Mouse (Mus musculus) lung, embryonic 16.5 days (tissue): ENCODE data around the gene Slc4a4. TPM values are rescaled to one million over a fixed set of nuclear protein-coding genes. Genes with fewer than 3 reads are reported as not detected.

Experiments used
- ATAC-seq: fragments of 200-750 bp; cut with Nextera tagmentation; 2 replicates; pipeline ENCODE4 v1.8.0; 2017; ENCODE audit warnings: low read depth, mild to moderate bottlenecking, moderate library complexity
- H3K27ac ChIP-seq: fragments of 300-500 bp; sonication (generic); 2 replicates; pipeline ENCODE4 v1.5.1; 2014; ENCODE audit warnings: mild to moderate bottlenecking, control low read depth, low read length
- H3K27me3 ChIP-seq: fragments of 300-500 bp; sonication (generic); 2 replicates; pipeline ENCODE4 v1.6.1; 2014; ENCODE audit warnings: low read depth, low read length, mixed read lengths; ENCODE audit not compliant: control insufficient read depth, insufficient read depth
- H3K36me3 ChIP-seq: fragments of 300-500 bp; sonication (generic); 2 replicates; pipeline ENCODE4 v1.6.1; 2014; ENCODE audit warnings: low read length; ENCODE audit not compliant: control insufficient read depth, insufficient read depth
- H3K4me1 ChIP-seq: fragments of 300-500 bp; sonication (generic); replicated peaks from 2 replicates; pipeline ENCODE4 v1.6.1; 2014; ENCODE audit warnings: low read length, mixed read lengths; ENCODE audit not compliant: control insufficient read depth, insufficient read depth
- H3K4me2 ChIP-seq: fragments of 300-500 bp; sonication (generic); 2 replicates; pipeline ENCODE4 v1.6.1; 2014; ENCODE audit warnings: low read depth, low read length, control low read depth
- H3K4me3 ChIP-seq: fragments of 300-500 bp; sonication (generic); 2 replicates; pipeline ENCODE4 v1.5.1; 2014; ENCODE audit warnings: mild to moderate bottlenecking, low read length, control low read depth
- H3K9ac ChIP-seq: fragments of 300-500 bp; sonication (generic); 2 replicates; pipeline ENCODE4 v1.6.1; 2014; ENCODE audit warnings: low read length, control low read depth
- H3K9me3 ChIP-seq: fragments of 300-500 bp; sonication (generic); 2 replicates; pipeline ENCODE4 v1.6.1; 2016; ENCODE audit warnings: low read length; ENCODE audit not compliant: control insufficient read depth
- WGBS: fragments of 180-500 bp; shearing (Covaris S2); extraction: QIAGEN DNeasy Blood & Tissue Kit; methylation state at CpG from one replicate; pipeline ENCODE4 v1.1.7; 2014; 5-methylcytosine and 5-hydroxymethylcytosine counted together
- polyA plus RNA-seq: library from polyadenylated mRNA; unstranded; fragments of >200 nt; fragmentation: Nextera tagmentation; extraction: Ambion mirVana; gene quantifications from 2 replicates; pipeline ENCODE4 v1.2.1, GENCODE M21; 2015

Slc4a4 gene
- polyA plus RNA-seq, 1 experiment from 2014 or later: 2.8 TPM

DNA sequence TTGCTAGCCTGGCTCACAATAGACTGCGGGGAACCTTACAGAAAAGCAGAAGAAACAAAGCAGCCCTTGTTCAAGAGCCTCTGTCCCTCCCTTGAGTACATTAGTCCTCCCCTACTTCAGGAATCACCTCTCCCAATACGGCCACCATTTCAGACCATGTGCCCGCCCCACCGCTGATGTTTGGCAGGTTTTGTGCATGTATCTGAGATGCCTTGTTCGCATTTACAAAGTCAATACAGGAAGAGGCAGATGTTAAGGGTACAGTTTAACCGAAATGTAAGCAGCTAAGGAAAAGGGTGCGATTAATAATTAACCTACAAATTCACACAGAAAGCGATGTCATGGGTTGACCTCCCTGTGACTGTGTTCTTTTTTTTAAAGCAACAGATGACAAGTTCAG, 331.6 kb downstream of the Slc4a4 start:
- no peak overlapping the region for H3K4me2 ChIP-seq
- H3K9me3 ChIP-seq: no peaks in the 10 kb centered on the region
- H3K27ac ChIP-seq: peak overlapping the region; percentile 78
- ATAC-seq: peak; percentile 74
- WGBS: 55% methylated on average over 8 of the region's 8 CpGs
- no peaks in the 10 kb centered on the region for H3K27me3 ChIP-seq
- H3K4me3 ChIP-seq: no peak overlapping the region
- H3K4me1 ChIP-seq: no peaks in the 10 kb centered on the region
- H3K9ac ChIP-seq: no peak overlapping the region
- 0 out of 2 replicates have a peak, but pooled peaks cover 4% of the 10 kb centered on the region for H3K36me3 ChIP-seq

DNA sequence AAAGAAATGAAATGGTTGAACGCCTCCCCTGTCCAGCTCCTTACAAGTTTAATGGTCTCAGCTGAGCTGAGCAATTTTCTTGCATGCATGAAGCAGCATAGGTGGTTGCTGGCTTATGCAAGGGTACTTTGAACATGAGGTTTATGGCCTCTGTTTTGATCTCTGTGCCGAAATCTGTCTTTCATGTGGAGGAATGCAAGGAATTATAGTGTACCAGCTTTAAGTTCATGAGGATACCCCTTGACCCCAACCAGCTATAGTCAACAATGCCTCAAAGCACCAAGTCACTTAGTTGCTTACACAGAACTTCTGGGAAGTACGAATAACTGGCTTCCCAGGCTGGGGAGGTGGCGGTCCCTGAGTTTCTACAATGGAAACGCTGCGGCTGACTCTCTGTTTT, 332.1 kb downstream of the Slc4a4 start:
- H3K9ac ChIP-seq: no peak overlapping the region
- no peaks in the 10 kb centered on the region; the same call in 1 of the 2 replicates for H3K4me1 ChIP-seq
- H3K4me3 ChIP-seq: no peak overlapping the region
- H3K36me3 ChIP-seq: 0 out of 2 replicates have a peak, but pooled peaks cover 4% of the 10 kb centered on the region
- no peaks in the 10 kb centered on the region for H3K9me3 ChIP-seq
- H3K4me2 ChIP-seq: no peak overlapping the region
- peak overlapping the region; percentile 78 for H3K27ac ChIP-seq
- WGBS: 44% methylated on average over 6 of the region's 6 CpGs
- peak; percentile 12; the same call in 1 of the 2 replicates for ATAC-seq
- no peaks in the 10 kb centered on the region for H3K27me3 ChIP-seq

DNA sequence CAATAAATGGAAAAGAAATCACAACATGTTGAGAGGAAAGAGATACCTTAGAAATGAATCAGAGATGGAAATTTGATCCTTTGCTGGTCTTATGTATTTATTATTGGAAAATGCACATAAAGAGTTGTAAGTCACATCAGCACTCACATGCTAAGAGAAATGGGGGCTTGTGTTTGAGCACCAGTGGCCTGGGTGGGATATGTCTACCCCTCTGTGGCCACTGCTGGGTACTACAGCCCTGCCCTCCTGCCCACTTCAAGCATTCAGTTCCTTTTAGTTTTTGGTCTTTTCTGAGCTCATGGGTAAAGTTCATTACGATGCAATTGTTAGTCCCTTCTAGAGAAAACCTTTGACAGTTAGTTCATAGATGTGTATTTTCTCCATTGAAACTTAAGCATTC, 335.0 kb downstream of the Slc4a4 start:
- Histone ChIP-seq H3K36me3 (no peaks in the 10 kb centered on the region), H3K4me3 (no peak overlapping the region), H3K27me3 (no peaks in the 10 kb centered on the region), H3K4me1 (no peaks in the 10 kb centered on the region; the same call in 1 of the 2 replicates), H3K4me2 (no peak overlapping the region), H3K27ac (no peak overlapping the region), H3K9ac (no peak overlapping the region), H3K9me3 (no peaks in the 10 kb centered on the region)
- WGBS: 44% methylated on average over 1 of the region's 1 CpGs
- peak; percentile 64 for ATAC-seq

DNA sequence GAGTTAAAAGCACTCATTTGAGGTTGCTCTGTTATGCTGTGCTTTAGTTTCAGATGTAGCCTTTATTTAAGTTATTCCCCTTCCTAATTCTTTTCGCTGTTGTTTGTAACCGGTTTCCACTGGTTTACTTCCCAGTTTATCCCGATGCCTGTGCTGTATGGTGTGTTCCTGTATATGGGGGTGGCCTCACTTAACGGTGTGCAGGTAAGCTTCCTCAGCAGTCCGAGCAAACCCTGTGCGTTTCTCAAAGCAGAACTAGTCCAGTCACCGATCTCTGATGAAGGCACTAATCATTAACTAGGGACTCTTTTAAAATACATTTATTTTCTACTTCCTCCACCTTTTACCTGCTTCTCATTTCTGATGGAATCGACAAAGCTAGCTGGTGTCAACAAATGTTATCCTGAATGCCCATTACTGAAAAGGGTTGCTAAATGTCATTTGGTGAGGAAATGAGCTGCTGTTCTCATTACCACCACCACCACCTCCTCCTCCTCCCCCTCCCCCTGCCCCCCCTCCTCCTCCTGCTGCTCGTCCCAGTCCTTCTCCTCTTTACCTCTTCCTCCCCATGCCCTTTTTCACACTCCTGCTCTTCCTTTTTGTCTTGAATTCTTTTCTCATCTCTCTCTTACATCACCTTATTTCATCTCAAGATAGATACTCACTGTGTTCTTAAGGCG, 336.6 kb downstream of the Slc4a4 start:
- H3K27me3 ChIP-seq: no peaks in the 10 kb centered on the region
- H3K36me3 ChIP-seq: no peaks in the 10 kb centered on the region
- H3K9ac ChIP-seq: no peak overlapping the region
- no peak; the same call in 1 of the 2 replicates for ATAC-seq
- 49% methylated on average over 10 of the region's 10 CpGs for WGBS
- H3K9me3 ChIP-seq: no peaks in the 10 kb centered on the region
- H3K27ac ChIP-seq: no peak overlapping the region
- no peaks in the 10 kb centered on the region; the same call in 1 of the 2 replicates for H3K4me1 ChIP-seq
- no peak overlapping the region for H3K4me2 ChIP-seq
- no peak overlapping the region for H3K4me3 ChIP-seq

DNA sequence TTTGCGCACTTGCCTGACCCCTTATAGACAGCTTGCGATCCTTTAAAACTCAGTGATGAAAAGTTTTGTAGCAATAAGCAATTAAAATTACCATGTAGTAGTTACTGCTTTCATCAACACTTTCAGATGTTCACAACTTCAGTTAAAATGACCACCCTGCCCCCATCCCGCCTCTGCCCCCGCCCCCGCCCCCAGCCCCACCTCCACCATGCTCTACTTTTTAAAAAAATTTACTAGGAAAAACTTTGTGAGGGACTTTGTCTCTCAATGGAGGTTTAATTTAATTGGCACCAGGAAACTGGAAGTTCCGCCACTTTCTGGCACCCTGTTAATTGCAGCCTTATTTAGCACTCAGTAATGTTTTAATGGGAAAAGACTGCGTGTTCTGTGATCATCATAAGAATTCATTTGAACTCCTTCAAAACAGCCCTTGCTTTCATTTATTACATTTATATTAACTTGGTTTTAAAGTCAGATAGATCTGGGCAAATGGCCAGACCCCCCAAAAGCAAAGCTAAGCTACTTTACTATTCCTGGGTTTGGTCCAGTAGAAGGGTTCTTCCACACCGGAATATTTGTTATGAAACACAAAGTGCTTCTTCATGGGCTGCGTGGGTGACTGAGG, 337.2 kb downstream of the Slc4a4 start:
- Histone ChIP-seq H3K36me3 (no peaks in the 10 kb centered on the region), H3K27me3 (no peaks in the 10 kb centered on the region), H3K4me1 (no peaks in the 10 kb centered on the region; the same call in 1 of the 2 replicates), H3K27ac (no peak overlapping the region), H3K4me3 (no peak overlapping the region), H3K4me2 (no peak overlapping the region), H3K9me3 (no peaks in the 10 kb centered on the region), H3K9ac (no peak overlapping the region)
- WGBS: 55% methylated on average over 9 of the region's 9 CpGs
- no peak for ATAC-seq

DNA sequence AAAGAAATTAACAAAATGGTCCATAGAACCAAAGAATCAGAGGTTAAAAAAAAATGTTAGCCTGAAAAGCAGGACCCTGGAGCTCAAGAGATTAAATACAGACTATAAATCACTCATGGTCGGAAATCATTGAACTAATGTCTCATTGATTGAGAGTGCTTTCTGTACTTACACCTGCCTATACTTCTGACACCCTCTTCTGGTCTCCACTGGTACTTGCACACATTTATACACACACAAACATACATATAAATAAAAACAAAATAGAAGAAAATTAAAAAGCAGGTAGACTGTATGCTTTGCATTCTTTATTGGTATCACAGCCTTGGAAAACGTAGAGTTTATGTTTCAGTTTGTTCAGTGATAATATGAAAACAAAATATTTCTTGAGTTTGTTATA, 341.3 kb downstream of the Slc4a4 start:
- Histone ChIP-seq H3K4me1 (no peaks in the 10 kb centered on the region; the same call in 1 of the 2 replicates), H3K27me3 (no peaks in the 10 kb centered on the region), H3K9ac (no peak overlapping the region), H3K9me3 (no peaks in the 10 kb centered on the region), H3K36me3 (no peaks in the 10 kb centered on the region), H3K27ac (no peak overlapping the region), H3K4me2 (no peak overlapping the region), H3K4me3 (no peak overlapping the region)
- no peak for ATAC-seq
- WGBS: 78% methylated on average over 2 of the region's 2 CpGs

DNA sequence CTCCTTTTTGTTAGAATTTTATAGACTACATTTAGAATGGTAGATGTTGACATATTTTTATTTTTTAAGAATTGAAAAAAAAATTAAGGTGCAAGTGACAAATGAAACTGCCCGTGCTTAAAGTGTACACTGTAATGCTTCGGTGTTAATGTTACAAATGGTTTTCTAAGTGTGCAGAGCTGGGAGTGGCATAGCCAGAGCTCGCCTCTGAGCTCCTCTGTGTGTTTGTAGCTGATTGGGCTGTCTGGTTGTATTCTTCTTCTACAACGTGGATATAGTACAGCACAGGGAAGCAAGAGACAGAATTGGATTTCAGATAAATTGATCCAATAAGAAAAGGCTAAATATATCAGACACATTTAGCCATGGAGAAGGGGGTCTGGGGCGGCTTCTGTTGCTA, 343.0 kb downstream of the Slc4a4 start:
- H3K36me3 ChIP-seq: no peaks in the 10 kb centered on the region
- no peaks in the 10 kb centered on the region; the same call in 1 of the 2 replicates for H3K4me1 ChIP-seq
- no peak for ATAC-seq
- H3K27me3 ChIP-seq: no peaks in the 10 kb centered on the region
- no peaks in the 10 kb centered on the region for H3K9me3 ChIP-seq
- H3K27ac ChIP-seq: no peak overlapping the region
- H3K9ac ChIP-seq: no peak overlapping the region
- WGBS: 54% methylated on average over 5 of the region's 5 CpGs
- no peak overlapping the region for H3K4me3 ChIP-seq
- H3K4me2 ChIP-seq: no peak overlapping the region

DNA sequence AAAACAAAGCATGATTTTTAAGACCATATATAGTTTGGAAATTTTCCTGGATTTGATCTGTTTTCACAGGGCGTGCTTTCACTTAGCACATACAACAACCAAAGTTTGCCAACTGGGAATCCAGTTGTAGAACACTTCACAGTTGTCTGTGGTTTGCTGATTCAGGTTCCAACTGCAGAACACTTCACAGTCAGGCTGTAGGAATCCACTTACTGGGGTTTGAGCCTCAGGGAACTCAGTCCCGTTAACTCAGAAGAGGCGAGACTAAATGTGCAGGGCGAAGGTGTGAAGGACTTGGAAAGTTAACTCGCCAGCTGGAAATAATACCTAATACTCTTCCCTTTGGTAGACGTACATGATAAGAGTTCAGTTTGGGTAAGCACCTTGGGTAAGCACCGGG, 345.7 kb downstream of the Slc4a4 start:
- H3K27me3 ChIP-seq: no peaks in the 10 kb centered on the region
- H3K4me3 ChIP-seq: no peak overlapping the region
- 79% methylated on average over 7 of the region's 7 CpGs for WGBS
- no peak overlapping the region for H3K4me2 ChIP-seq
- H3K4me1 ChIP-seq: no peaks in the 10 kb centered on the region; the same call in 1 of the 2 replicates
- no peak overlapping the region for H3K27ac ChIP-seq
- ATAC-seq: no peak
- H3K36me3 ChIP-seq: no peaks in the 10 kb centered on the region
- H3K9ac ChIP-seq: no peak overlapping the region
- no peaks in the 10 kb centered on the region for H3K9me3 ChIP-seq

DNA sequence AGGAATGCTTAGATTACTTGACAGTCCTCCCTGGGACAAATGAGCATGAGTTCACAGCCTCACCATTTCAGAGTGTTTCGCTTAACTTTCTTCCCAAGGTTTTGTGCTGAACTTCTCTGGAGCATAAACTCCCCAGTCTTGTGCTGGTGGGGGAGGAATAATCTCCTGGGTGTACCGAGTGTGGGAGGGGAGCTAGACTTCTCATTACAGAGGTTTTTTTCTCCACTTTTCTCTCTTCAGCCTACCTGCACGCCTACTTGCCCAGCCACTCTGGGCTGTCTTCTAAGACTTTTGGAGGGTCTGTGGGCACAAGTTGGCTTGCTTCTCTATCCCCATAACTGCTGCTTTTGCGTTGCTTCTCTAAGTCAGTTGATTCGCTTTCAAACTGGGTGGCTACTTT, 365.2 kb downstream of the Slc4a4 start:
- no peak overlapping the region for H3K4me2 ChIP-seq
- no peaks in the 10 kb centered on the region for H3K4me1 ChIP-seq
- H3K4me3 ChIP-seq: no peak overlapping the region
- H3K36me3 ChIP-seq: no peaks in the 10 kb centered on the region
- no peak overlapping the region for H3K27ac ChIP-seq
- no peaks in the 10 kb centered on the region for H3K27me3 ChIP-seq
- ATAC-seq: no peak
- H3K9me3 ChIP-seq: no peaks in the 10 kb centered on the region
- 69% methylated on average over 5 of the region's 5 CpGs for WGBS
- no peak overlapping the region for H3K9ac ChIP-seq
